ENCODE assay signal across 8 mouse cellular contexts in genomic region chr15:81511601-81512261, GRCm38 (mm10). TPM values are rescaled to one million over a fixed set of nuclear protein-coding genes. Genes with fewer than 3 reads are reported as not detected.
DNase-seq lines count a peak whose midpoint lies in the region.

No protein-coding gene starts in this region.

- no peaks in the 10 kb centered on the region for H3K27me3 ChIP-seq in splenic B cell, adult 2 months (ENCODE audit: control insufficient read depth, insufficient read depth, low read length, poor library complexity, severe bottlenecking)

- no peaks in the 10 kb centered on the region; the same call in 1 of the 2 replicates for H3K36me3 ChIP-seq in splenic B cell, adult 2 months (ENCODE audit: control insufficient read depth, insufficient read depth, low read length, poor library complexity, severe bottlenecking)

- peak; percentile 58 to 64 for DNase-seq in B cell, adult 2 months
- DNase-seq in MN1 (ENCODE audit: low spot score), result peak; percentile 51
- DNase-seq in heart, adult 18-20 months, result peak; percentile 42 to 59
- DNase-seq in kidney, adult 8-10 months, result peak; percentile 71 to 78
- DNase-seq in lung, postnatal 10 days, result peak; percentile 84
- peak; percentile 76 for DNase-seq in splenic B cell, adult 2 months (ENCODE audit: low read depth, low spot score)
- no peak for DNase-seq in layer of hippocampus, adult 18-20 months (ENCODE audit: low spot score in 2 of 2)
- DNase-seq in cerebellum, postnatal 4 days (ENCODE audit: low spot score in 2 of 2), result no peak

RNA-seq across cellular contexts. Expression of gene Rbx1, which starts 45.6 kb away (rescaled TPM):
- 100 to 1,000 TPM; 113 to 130 TPM for total RNA-seq in heart, adult 18-20 months (2021)
- 100 to 1,000 TPM; 128 to 135 TPM for total RNA-seq in layer of hippocampus, adult 18-20 months (2021)

Comparison
In these comparisons a context has a peak if more than half of its experiments do, and no peak if none do; other contexts are left out.
1. DNase-seq: peak in B cell, adult 2 months (2 of 2), MN1 (single experiment), heart, adult 18-20 months (2 of 2), kidney, adult 8-10 months (2 of 2), lung, postnatal 10 days (single experiment) and splenic B cell, adult 2 months (single experiment); none in layer of hippocampus, adult 18-20 months (0 of 2) and cerebellum, postnatal 4 days (0 of 2).